Mouse (Mus musculus) gastrocnemius, adult 18-20 months (tissue): ENCODE results near the gene Itga10. TPM values are rescaled to one million over a fixed set of nuclear protein-coding genes. Genes with fewer than 3 reads are reported as not detected.
"Not testable (repeated sequence)": the region's sequence is repeated elsewhere in the genome, so short reads cannot be mapped to it uniquely, and the experiment has no call there.

Source experiments
- DNase-seq: peaks from one replicate; pipeline ENCODE4 v3.0.0; 2021; ENCODE audit warnings: low spot score
- total RNA-seq, 2 experiments: library from RNA; stranded (reverse); gene quantifications; 2 replicates each; pipeline ENCODE4 v1.2.3; 2021

Itga10 gene
- total RNA-seq, 2 experiments from 2014 or later = 0.34 to 0.74 TPM

- DNase-seq = peak; percentile 83
Observed at GRCm38 (mm10) chr3:96634928-96635879, 10.2 kb upstream of the Itga10 start, which contains the start of the genes Pex11b and Gm42957. Gene Pex11b, plus strand, starts transcription at chr3:96635376. Gene Gm42957, plus strand, starts transcription at chr3:96635474.

GRCm38 (mm10) chr3:96635906-96636305 lies 9.5 kb upstream of the Itga10 start:
- DNase-seq = no peak

GRCm38 (mm10) chr3:96636448-96636847 lies 8.9 kb upstream of the Itga10 start:
- DNase-seq = no peak

GRCm38 (mm10) chr3:96639219-96639618 lies 6.2 kb upstream of the Itga10 start:
- DNase-seq = peak; percentile 61

GRCm38 (mm10) chr3:96647365-96647764 lies 2.0 kb downstream of the Itga10 start:
- no peak for DNase-seq

- no peak for DNase-seq
Observed at GRCm38 (mm10) chr3:96660901-96661300, 15.5 kb downstream of the Itga10 start.

- DNase-seq = no peak
Observed at GRCm38 (mm10) chr3:96662731-96663316, 17.4 kb downstream of the Itga10 start.

- DNase-seq = peak; percentile 87
Observed at GRCm38 (mm10) chr3:96663432-96664239, 18.3 kb downstream of the Itga10 start.

GRCm38 (mm10) chr3:96665732-96666363 lies 20.5 kb downstream of the Itga10 start:
- not testable (repeated sequence) for DNase-seq

- DNase-seq = no peak
Observed at GRCm38 (mm10) chr3:96666916-96667315, 21.5 kb downstream of the Itga10 start.

GRCm38 (mm10) chr3:96667316-96667715 lies 21.9 kb downstream of the Itga10 start:
- DNase-seq = no peak

- no peak for DNase-seq
Observed at GRCm38 (mm10) chr3:96668424-96669067, 23.2 kb downstream of the Itga10 start.

- DNase-seq = peak; percentile 76
Observed at GRCm38 (mm10) chr3:96669727-96670468, 24.5 kb downstream of the Itga10 start, which contains the start of gene Ankrd35. Gene Ankrd35, plus strand, starts transcription at chr3:96670131.

- DNase-seq = no peak
Observed at GRCm38 (mm10) chr3:96671519-96671918, 26.1 kb downstream of the Itga10 start.

GRCm38 (mm10) chr3:96673514-96673913 lies 28.1 kb downstream of the Itga10 start:
- no peak for DNase-seq

- DNase-seq = no peak
Observed at GRCm38 (mm10) chr3:96674442-96674841, 29.1 kb downstream of the Itga10 start.

- DNase-seq = no peak
Observed at GRCm38 (mm10) chr3:96675171-96675570, 29.8 kb downstream of the Itga10 start.

GRCm38 (mm10) chr3:96675690-96676089 lies 30.3 kb downstream of the Itga10 start:
- no peak for DNase-seq

- DNase-seq = no peak
Observed at GRCm38 (mm10) chr3:96678456-96678855, 33.1 kb downstream of the Itga10 start.

- DNase-seq = no peak
Observed at GRCm38 (mm10) chr3:96679159-96679674, 33.8 kb downstream of the Itga10 start.
